Mouse (Mus musculus): ENCODE data around the gene Degs1.

DNA sequence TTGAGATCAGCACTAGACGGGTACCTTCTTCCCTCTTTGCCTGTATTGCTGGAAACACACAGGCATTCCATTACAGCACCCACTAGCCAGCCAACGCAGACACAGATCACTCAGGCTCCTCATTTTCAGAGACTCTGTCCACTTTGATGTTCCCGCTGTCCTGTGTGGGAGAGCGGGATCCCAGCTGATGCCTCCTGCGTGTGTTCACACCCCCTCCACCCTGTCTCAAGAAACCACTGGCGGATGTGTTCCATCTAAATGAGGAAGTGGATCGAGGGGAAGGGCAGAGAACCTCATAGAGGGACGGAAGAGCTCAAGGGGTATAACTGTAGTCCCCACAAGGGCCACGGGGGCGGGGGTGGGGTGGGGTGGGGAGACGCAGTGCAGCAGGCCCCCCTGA is 27.6 kb downstream of the Degs1 start:
- TF ChIP-seq CTCF (IDR thresholded peaks at IDR 0.05; ENCODE audit: borderline replicate concordance, extremely low read depth, insufficient read depth, insufficient read length), result no peak
- TF ChIP-seq POLR2A (IDR thresholded peaks at IDR 0.05; ENCODE audit: borderline replicate concordance, extremely low read depth, insufficient read depth, insufficient read length, poor library complexity, severe bottlenecking), result no peak

All from brain, embryonic 14.5 days (tissue).